Comparison of ENCODE assay signal across 8 mouse cellular contexts in genomic region chr4:49632139-49632481, GRCm38 (mm10). TPM values are rescaled to one million over a fixed set of nuclear protein-coding genes. Genes with fewer than 3 reads are reported as not detected.
DNase-seq lines count a peak whose midpoint lies in the region; ATAC-seq and TF ChIP-seq lines count a peak whose summit lies in the region.

No protein-coding gene starts in this region.

- no peaks in the 10 kb centered on the region for H3K27me3 ChIP-seq in heart, adult 2 months (ENCODE audit: control insufficient read depth, insufficient read depth, low read length)
- no peaks in the 10 kb centered on the region for H3K27me3 ChIP-seq in C2C12 (ENCODE audit: control insufficient read depth, insufficient read depth, insufficient read length)
- no peaks in the 10 kb centered on the region for H3K27me3 ChIP-seq in forebrain, embryonic 11.5 days (ENCODE audit: control insufficient read depth, insufficient read depth, low read length)
- H3K27me3 ChIP-seq in liver, embryonic 13.5 days: no peaks in the 10 kb centered on the region

- TF ChIP-seq POLR2A in heart, adult 2 months (IDR thresholded peaks at IDR 0.05; ENCODE audit: insufficient read depth, low read depth, low read length): no peak

- TF ChIP-seq EP300 in heart, adult 2 months (IDR thresholded peaks at IDR 0.05; ENCODE audit: insufficient read depth, low read depth, low read length): no peak

- no peaks in the 10 kb centered on the region for H3K79me2 ChIP-seq in heart, adult 2 months (replicated peaks; ENCODE audit: control insufficient read depth, insufficient read depth, low read length)
- peaks cover 36% of the 10 kb centered on the region for H3K79me2 ChIP-seq in C2C12 (ENCODE audit: control insufficient read depth, insufficient read depth)

- H3K4me2 ChIP-seq in forebrain, embryonic 11.5 days (ENCODE audit: low read depth, low read length, severe bottlenecking): peak overlapping the region; percentile 72
- peak overlapping the region; percentile 87 for H3K4me2 ChIP-seq in liver, embryonic 13.5 days

- peak overlapping the region; percentile 99 for H3K4me3 ChIP-seq in heart, adult 2 months
- peak overlapping the region; percentile 90 for H3K4me3 ChIP-seq in C2C12 (ENCODE audit: insufficient read depth, poor library complexity, severe bottlenecking)
- peak overlapping the region; percentile 72 for H3K4me3 ChIP-seq in forebrain, embryonic 11.5 days (ENCODE audit: low read depth, low read length)
- H3K4me3 ChIP-seq in liver, embryonic 13.5 days (replicated peaks): peak overlapping the region; percentile 91

- peak overlapping the region; percentile 93 for H3K27ac ChIP-seq in heart, adult 2 months
- peak overlapping the region; percentile 67 for H3K27ac ChIP-seq in forebrain, embryonic 11.5 days (ENCODE audit: low read depth, low read length)
- H3K27ac ChIP-seq in liver, embryonic 13.5 days: peak overlapping the region; percentile 85

- WGBS in heart, adult 2 months: under 1% methylated on average over 30 of the region's 30 CpGs
- WGBS in forebrain, embryonic 11.5 days: under 1% methylated on average over 29 of the region's 30 CpGs
- WGBS in liver, embryonic 13.5 days (ENCODE audit: insufficient replicate concordance): under 1% methylated on average over 30 of the region's 30 CpGs

- no peaks in the 10 kb centered on the region for H3K9me3 ChIP-seq in forebrain, embryonic 11.5 days (ENCODE audit: control insufficient read depth, low read length)
- H3K9me3 ChIP-seq in liver, embryonic 13.5 days (replicated peaks): no peaks in the 10 kb centered on the region

- intact Hi-C loops in heart, adult 2 months (cut with DNase I): loop anchor here (1.0 kb wide), 1 partner anchor 35 kb away; the partner anchor contains the start of gene Tmem246
- intact Hi-C loops in left cerebral cortex, postnatal 14 days (cut with DNase I): no loop called here

- peak overlapping the region; percentile 82 for H3ac ChIP-seq in C2C12 (ENCODE audit: control insufficient read depth, insufficient read length, low read depth)

- no peak for ATAC-seq in forebrain, embryonic 11.5 days (replicated peaks; ENCODE audit: low FRiP score)
- peak; percentile 65 for ATAC-seq in liver, embryonic 13.5 days (ENCODE audit: low read depth)

- peak overlapping the region; percentile 83 for H3K9ac ChIP-seq in heart, adult 2 months (ENCODE audit: low read depth, low read length)
- peak overlapping the region; percentile 81 for H3K9ac ChIP-seq in forebrain, embryonic 11.5 days (ENCODE audit: low read length)
- peak overlapping the region; percentile 90 for H3K9ac ChIP-seq in liver, embryonic 13.5 days

- peaks cover 26% of the 10 kb centered on the region for H3K79me3 ChIP-seq in C2C12 (ENCODE audit: low read depth)

- peaks cover 7% of the 10 kb centered on the region for H3K36me3 ChIP-seq in heart, adult 2 months (ENCODE audit: control insufficient read depth, insufficient read depth, low read length)
- peaks cover 31% of the 10 kb centered on the region for H3K36me3 ChIP-seq in C2C12 (ENCODE audit: control insufficient read depth, insufficient read depth)
- H3K36me3 ChIP-seq in forebrain, embryonic 11.5 days (ENCODE audit: control insufficient read depth, insufficient read depth, low read length): no peaks in the 10 kb centered on the region; the same call in 1 of the 2 replicates
- H3K36me3 ChIP-seq in liver, embryonic 13.5 days: peaks cover 36% of the 10 kb centered on the region

- DNase-seq in heart, adult 2 months: no peak
- DNase-seq in heart, adult 18-20 months: no peak
- DNase-seq in forebrain, embryonic 11.5 days (ENCODE audit: low spot score): no peak
- DNase-seq in liver, embryonic 13.5 days: no peak
- no peak for DNase-seq in adrenal gland, postnatal 25 days
- DNase-seq in thymus, postnatal 36 days: no peak
- no peak for DNase-seq in left cerebral cortex, postnatal 14 days (ENCODE audit: low spot score in 2 of 2)

- H3K4me1 ChIP-seq in heart, adult 2 months (ENCODE audit: control insufficient read depth, insufficient read depth, low read length): no peaks in the 10 kb centered on the region; the same call in 1 of the 2 replicates
- no peaks in the 10 kb centered on the region; the same call in 1 of the 2 replicates for H3K4me1 ChIP-seq in forebrain, embryonic 11.5 days (replicated peaks; ENCODE audit: control insufficient read depth, insufficient read depth, low read length)
- H3K4me1 ChIP-seq in liver, embryonic 13.5 days (replicated peaks): peaks cover 28% of the 10 kb centered on the region

- no peak for TF ChIP-seq CTCF in heart, adult 2 months (IDR thresholded peaks at IDR 0.05)
- TF ChIP-seq CTCF in C2C12 (IDR thresholded peaks at IDR 0.05; ENCODE audit: control insufficient read depth, insufficient read depth, insufficient read length): no peak

TF ChIP-seq in C2C12, 6 proteins besides CTCF, POLR2A, EP300 and RAD21:
- TF ChIP-seq MYOG (IDR thresholded peaks at IDR 0.05; ENCODE audit: control insufficient read depth, extremely low read depth, insufficient read length) (no peak), USF1 (IDR thresholded peaks at IDR 0.05; ENCODE audit: low read depth) (no peak), MAX (IDR thresholded peaks at IDR 0.05) (no peak), CEBPB (IDR thresholded peaks at IDR 0.05; ENCODE audit: low read depth) (no peak), FOSL1 (IDR thresholded peaks at IDR 0.05; ENCODE audit: insufficient read depth, low read length, poor library complexity, severe bottlenecking) (no peak), MYOD1 (IDR thresholded peaks at IDR 0.05; ENCODE audit: control insufficient read depth, insufficient read length, low read depth) (no peak)

RNA-seq across cellular contexts. Expression of gene Rnf20, which starts 0.3 kb away (rescaled TPM):
- 10 to 100 TPM; 34.9 to 36.1 TPM for total RNA-seq in heart, adult 2 months (2021)
- polyA plus RNA-seq in heart, adult 2 months (2012; rRNA removed): 11.8 and 19.8 TPM in 2 replicates
- total RNA-seq in heart, adult 18-20 months (2021): 10 to 100 TPM; 35.8 to 36.0 TPM
- polyA plus RNA-seq in C2C12 (2012; fragmentation: generic; extraction: Trizol): 17.3 TPM
- 71.7 and 76.9 TPM in 2 replicates for polyA plus RNA-seq in forebrain, embryonic 11.5 days (2014; fragmentation: Nextera tagmentation; extraction: Ambion mirVana)
- polyA plus RNA-seq in liver, embryonic 13.5 days (2015; fragmentation: Nextera tagmentation; extraction: Ambion mirVana): 17.0 and 19.7 TPM in 2 replicates
- 51.6 and 53.0 TPM in 2 replicates for total RNA-seq in adrenal gland, postnatal 25 days (2021)
- total RNA-seq in left cerebral cortex, postnatal 14 days (2021): 10 to 100 TPM; 64.3 to 70.4 TPM

RNA-seq across cellular contexts. Expression of gene Tmem246, which starts 34.4 kb away (rescaled TPM):
- 10 to 100 TPM; 53.5 to 61.8 TPM for total RNA-seq in heart, adult 2 months (2021)
- polyA plus RNA-seq in heart, adult 2 months (2012; rRNA removed): 77.3 and 106 TPM in 2 replicates
- total RNA-seq in heart, adult 18-20 months (2021): 10 to 100 TPM; 48.3 to 56.5 TPM
- 0.34 TPM for polyA plus RNA-seq in C2C12 (2012; fragmentation: generic; extraction: Trizol)
- 17.3 and 18.8 TPM in 2 replicates for polyA plus RNA-seq in forebrain, embryonic 11.5 days (2014; fragmentation: Nextera tagmentation; extraction: Ambion mirVana)
- 9.9 and 10.9 TPM in 2 replicates for polyA plus RNA-seq in liver, embryonic 13.5 days (2015; fragmentation: Nextera tagmentation; extraction: Ambion mirVana)
- 5.9 and 9.0 TPM in 2 replicates for total RNA-seq in adrenal gland, postnatal 25 days (2021)
- total RNA-seq in left cerebral cortex, postnatal 14 days (2021): 10 to 100 TPM; 66.9 to 68.1 TPM

RNA-seq across cellular contexts. Expression of gene Ppp3r2, which starts 49.7 kb away (rescaled TPM):
- total RNA-seq in heart, adult 2 months (2021): not detected
- not detected in 2 replicates for polyA plus RNA-seq in heart, adult 2 months (2012; rRNA removed)
- total RNA-seq in heart, adult 18-20 months (2021): not detected
- not detected for polyA plus RNA-seq in C2C12 (2012; fragmentation: generic; extraction: Trizol)
- not detected in 2 replicates for polyA plus RNA-seq in forebrain, embryonic 11.5 days (2014; fragmentation: Nextera tagmentation; extraction: Ambion mirVana)
- polyA plus RNA-seq in liver, embryonic 13.5 days (2015; fragmentation: Nextera tagmentation; extraction: Ambion mirVana): not detected in 2 replicates
- total RNA-seq in adrenal gland, postnatal 25 days (2021): not detected in 2 replicates
- under 1 TPM; 0.47 to 0.75 TPM for total RNA-seq in left cerebral cortex, postnatal 14 days (2021)
